Mouse (Mus musculus) kidney, postnatal 10 days (tissue): ENCODE measurements at regions not wholly inside any gene's neighbourhood (a gene's known extent, or its start where the extent isn't known, plus 50 kb on each side); places are given as distances from the start of the nearest gene placed in this dataset.
A peak's percentile ranks its signal among the peaks of the same experiment; 100 is the strongest.

Experiments
- DNase-seq: peaks from one replicate; pipeline ENCODE4 v3.0.0; 2021; ENCODE audit warnings: mixed read lengths

DNA sequence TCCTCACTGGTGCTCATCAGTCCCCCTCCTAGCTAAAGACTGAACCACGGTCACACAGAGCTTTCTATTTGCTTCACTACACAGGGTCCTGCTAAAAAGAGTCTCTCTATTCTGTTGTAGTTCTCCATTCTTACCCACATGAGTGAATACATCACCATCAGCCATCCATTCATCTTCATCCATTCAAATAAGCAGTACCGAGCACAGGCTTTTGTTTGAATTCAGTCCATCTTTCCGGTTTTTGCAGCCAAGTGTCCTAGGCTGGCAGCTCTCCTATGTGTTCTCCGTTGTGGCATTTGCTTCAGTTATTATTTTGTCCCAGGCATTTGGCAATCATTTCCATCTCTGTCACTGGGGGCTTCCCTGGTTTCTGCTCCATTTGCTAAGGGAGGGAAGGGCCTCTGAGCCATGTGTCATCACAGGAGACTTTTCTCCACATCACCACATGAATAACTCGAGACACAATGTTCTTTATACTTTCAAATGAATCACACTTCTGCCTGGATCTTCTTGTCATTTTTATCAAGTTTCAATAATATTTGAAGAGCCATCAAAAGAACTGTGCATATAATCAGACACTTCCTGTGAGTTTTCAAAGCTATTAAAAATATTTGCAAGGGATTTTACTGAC lies 366.1 kb downstream of the Dnajb9 start:
- DNase-seq: no peak

- DNase-seq: no peak
Measured at GRCm38 (mm10) chr12:43831976-43832375, 378.1 kb downstream of the Dnajb9 start.

GRCm38 (mm10) chr12:43828641-43829040 lies 381.5 kb downstream of the Dnajb9 start:
- no peak for DNase-seq

GRCm38 (mm10) chr12:43827901-43828300 lies 382.2 kb downstream of the Dnajb9 start:
- DNase-seq: no peak

DNA sequence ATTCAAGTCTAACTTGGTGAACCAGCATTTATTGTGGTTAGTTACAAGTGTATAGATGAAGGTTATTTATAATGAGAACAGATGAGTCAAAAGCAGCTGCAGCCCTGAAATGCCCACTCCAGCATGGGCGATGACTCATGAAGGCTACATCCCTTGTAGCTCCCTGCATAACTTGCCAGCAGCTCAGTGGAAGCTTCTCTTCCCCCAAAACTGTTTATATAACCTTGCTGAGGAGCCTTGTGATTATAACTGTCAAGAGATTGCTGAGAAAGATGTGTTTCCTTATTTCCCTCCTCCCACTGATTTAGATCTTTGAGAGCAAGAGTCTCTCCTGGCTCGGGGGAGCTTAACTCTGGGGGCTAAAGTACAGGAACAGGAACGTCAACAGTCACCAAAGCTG lies 382.8 kb downstream of the Dnajb9 start:
- no peak for DNase-seq

DNA sequence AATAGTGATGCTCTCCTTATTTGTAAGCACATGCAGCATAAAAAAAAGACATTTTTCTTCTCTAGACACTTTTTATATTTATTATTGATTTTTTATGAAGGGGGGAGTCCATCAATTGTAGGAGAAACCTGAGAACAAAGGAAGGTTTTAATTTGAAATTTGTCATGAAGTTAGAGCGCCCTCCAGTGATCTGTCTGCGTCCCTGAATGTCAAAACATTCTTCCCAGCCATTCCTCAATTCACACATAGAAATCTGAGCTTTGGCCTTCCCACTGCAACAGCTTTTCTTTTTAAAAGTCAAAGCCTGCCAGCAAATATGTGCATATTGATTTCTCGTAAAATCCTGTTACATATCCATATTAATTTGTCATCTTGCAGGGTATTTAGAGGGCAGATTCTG lies 396.6 kb downstream of the Dnajb9 start:
- peak; percentile 7 for DNase-seq

GRCm38 (mm10) chr12:43772766-43773165 lies 437.4 kb downstream of the Dnajb9 start:
- DNase-seq: no peak

DNA sequence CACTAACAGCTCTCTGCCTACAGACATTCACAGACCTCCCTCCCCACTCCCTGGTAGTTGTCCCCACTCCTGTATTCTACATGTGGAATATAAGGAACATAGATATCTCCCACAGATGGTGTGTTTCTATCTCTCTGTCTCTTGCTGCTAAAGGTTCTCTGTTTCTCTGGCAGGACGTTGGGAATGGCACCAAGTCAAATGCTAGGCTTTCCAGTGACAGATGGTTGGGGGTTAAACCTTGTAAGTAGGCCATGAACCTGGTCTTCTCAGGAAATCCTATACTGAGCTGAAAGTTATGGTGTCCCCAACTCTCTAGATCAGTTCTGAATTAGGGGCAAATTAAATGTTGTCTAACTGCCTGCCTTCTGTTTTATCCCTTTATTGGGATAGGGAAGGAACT lies 448.0 kb downstream of the Dnajb9 start:
- no peak for DNase-seq
